8 mouse cellular contexts compared by ENCODE assay signal in the genomic region with DNA sequence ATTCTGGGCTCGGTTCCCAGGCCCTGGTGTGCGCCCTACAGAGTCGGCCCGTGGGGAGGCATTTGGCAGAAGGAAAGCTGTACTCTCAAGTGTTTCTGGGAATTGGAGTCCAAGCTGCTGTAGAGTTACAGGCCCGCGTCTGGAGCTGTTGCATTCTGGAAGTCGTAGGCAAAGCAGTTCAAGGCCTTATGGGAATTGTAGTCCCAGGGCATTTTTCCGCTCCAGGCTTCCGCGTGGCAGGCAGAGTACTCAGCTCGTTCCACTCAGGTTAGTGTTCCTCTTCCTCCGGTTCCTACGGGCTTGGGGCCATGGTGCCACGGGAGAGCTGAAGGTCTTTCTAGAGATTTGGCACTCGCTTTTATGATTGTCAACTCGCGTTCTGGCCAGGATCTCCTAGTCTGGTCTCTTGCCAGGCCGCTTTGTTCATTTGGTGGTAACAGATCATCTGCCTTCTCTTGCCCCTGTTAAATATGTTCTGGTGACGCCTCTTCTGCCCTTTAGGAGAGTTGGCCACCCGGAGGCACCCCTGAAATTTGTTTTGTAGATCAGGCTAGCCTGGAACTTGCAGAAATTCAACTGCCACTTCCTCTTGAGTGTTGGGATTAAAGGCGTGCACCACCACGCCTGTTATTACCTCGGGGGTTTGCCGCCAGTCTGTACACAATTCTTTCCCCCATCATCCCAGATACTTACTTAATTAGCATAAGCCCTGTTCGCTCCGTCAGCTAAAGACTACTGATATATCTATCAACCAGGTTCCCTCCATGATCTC. TPM values are rescaled to one million over a fixed set of nuclear protein-coding genes. Genes with fewer than 3 reads are reported as not detected.
DNase-seq lines count a peak whose midpoint lies in the region; ATAC-seq lines count a peak whose summit lies in the region.

A gene (plus strand): TSS at position 208 of the 772 bp plus-strand sequence.

- H3K4me2 ChIP-seq in hindbrain, embryonic 15.5 days, result peak within 1 kb of the TSS; percentile 79

- H3K36me3 ChIP-seq in hindbrain, embryonic 15.5 days, result peaks cover 23% of the 10 kb centered on the region

- peak; percentile 86 for DNase-seq in T-cell, adult 2 months (ENCODE audit: low spot score)
- DNase-seq in cerebellum, postnatal 36 days, result peak; percentile 79 to 86
- DNase-seq in frontal cortex, postnatal 36 days (ENCODE audit: low spot score in 2 of 2), result peak; percentile 89 to 96
- DNase-seq in left cerebral cortex, adult 11 months (ENCODE audit: low spot score), result peak; percentile 92
- DNase-seq in lung, postnatal 4 days, result peak; percentile 90 to 94
- peak; percentile 80 for DNase-seq in retina, postnatal 7 days (ENCODE audit: low read depth, low spot score)
- DNase-seq in urinary bladder, adult 2 months (ENCODE audit: low spot score), result peak; percentile 59

- WGBS in hindbrain, embryonic 15.5 days, result under 1% methylated on average over 26 of the region's 26 CpGs

- H3K4me1 ChIP-seq in hindbrain, embryonic 15.5 days (replicated peaks), result peaks cover 8% of the 10 kb centered on the region

- H3K27ac ChIP-seq in hindbrain, embryonic 15.5 days (replicated peaks), result peak within 1 kb of the TSS; percentile 66

- H3K27me3 ChIP-seq in hindbrain, embryonic 15.5 days, result no peaks in the 10 kb centered on the region

- H3K4me3 ChIP-seq in hindbrain, embryonic 15.5 days, result peak within 1 kb of the TSS; percentile 55

- ATAC-seq in hindbrain, embryonic 15.5 days (ENCODE audit: low FRiP score, low read depth), result peak; percentile 96

- peak within 1 kb of the TSS; percentile 58 for H3K9ac ChIP-seq in hindbrain, embryonic 15.5 days

- no peaks in the 10 kb centered on the region for H3K9me3 ChIP-seq in hindbrain, embryonic 15.5 days

RNA-seq across cellular contexts. Expression of the gene that starts here (rescaled TPM):
- 21.4 and 21.5 TPM in 2 replicates for polyA plus RNA-seq in hindbrain, embryonic 15.5 days (2015; fragmentation: Nextera tagmentation; extraction: Ambion mirVana)
- 9.7 and 10.2 TPM in 2 replicates for polyA plus RNA-seq in urinary bladder, adult 2 months (2012; rRNA removed)

Comparison
In these comparisons a context has a peak if more than half of its experiments do, and no peak if none do; other contexts are left out.
1. Peak in every context shown above with its lines: DNase-seq, ATAC-seq, H3K4me3 ChIP-seq and H3K27ac ChIP-seq.